Mouse (Mus musculus) large intestine, adult 2 months (tissue): ENCODE results near the gene Rsph14. TPM values are rescaled to one million over a fixed set of nuclear protein-coding genes. Genes with fewer than 3 reads are reported as not detected.

Experiments
- DNase-seq: peaks from one replicate; pipeline ENCODE4 v3.0.0-alpha.2; 2012; ENCODE audit warnings: low read depth, low spot score
- WGBS: fragments of 180-500 bp; shearing (Covaris S2); methylation state at CpG from one replicate; pipeline ENCODE4 v1.1.7; 2018; 5-methylcytosine and 5-hydroxymethylcytosine counted together
- polyA plus RNA-seq: library from polyadenylated mRNA; depleted of rRNA; stranded (reverse); fragments of >200 nt; gene quantifications from 2 replicates; pipeline ENCODE4 v1.2.3, GENCODE M21; 2012

Gene Rsph14
- polyA plus RNA-seq, 1 experiment, result not detected

GRCm38 (mm10) chr10:75006889-75007662, 25.3 kb downstream of the Rsph14 start:
- no peak for DNase-seq
- WGBS, result 75% methylated on average over 8 of the region's 8 CpGs

- DNase-seq, result no peak
- 35% methylated on average over 3 of the region's 3 CpGs for WGBS
These were observed 28.3 kb downstream of the Rsph14 start for GRCm38 (mm10) chr10:75004067-75004466.

GRCm38 (mm10) chr10:75001391-75001790, 31.0 kb downstream of the Rsph14 start:
- no peak for DNase-seq
- 95% methylated on average over 8 of the region's 8 CpGs for WGBS

- no peak for DNase-seq
- WGBS, result 13% methylated on average over 17 of the region's 17 CpGs
These were observed 37.0 kb downstream of the Rsph14 start for GRCm38 (mm10) chr10:74995377-74995776.

GRCm38 (mm10) chr10:74994863-74995262, 37.5 kb downstream of the Rsph14 start:
- WGBS, result 12% methylated on average over 5 of the region's 5 CpGs
- DNase-seq, result no peak

- no peak for DNase-seq
- WGBS, result 50% methylated on average over 26 of the region's 26 CpGs
These were observed 41.6 kb downstream of the Rsph14 start for GRCm38 (mm10) chr10:74990584-74991322.

GRCm38 (mm10) chr10:74989814-74990213, 42.6 kb downstream of the Rsph14 start:
- WGBS, result 78% methylated on average over 4 of the region's 4 CpGs
- no peak for DNase-seq

GRCm38 (mm10) chr10:74987698-74988470, 44.5 kb downstream of the Rsph14 start:
- WGBS, result 28% methylated on average over 14 of the region's 14 CpGs
- DNase-seq, result no peak

GRCm38 (mm10) chr10:74983176-74983575, 49.2 kb downstream of the Rsph14 start:
- 71% methylated on average over 8 of the region's 8 CpGs for WGBS
- no peak for DNase-seq

GRCm38 (mm10) chr10:74981159-74981558, 51.2 kb downstream of the Rsph14 start:
- WGBS, result 80% methylated on average over 12 of the region's 12 CpGs
- no peak for DNase-seq

GRCm38 (mm10) chr10:74978056-74978455, 54.3 kb downstream of the Rsph14 start:
- WGBS, result 72% methylated on average over 4 of the region's 4 CpGs
- DNase-seq, result no peak

GRCm38 (mm10) chr10:74976429-74976828, 56.0 kb downstream of the Rsph14 start:
- no peak for DNase-seq
- WGBS, result 75% methylated on average over 7 of the region's 7 CpGs

- WGBS, result 73% methylated on average over 7 of the region's 7 CpGs
- no peak for DNase-seq
These were observed 56.8 kb downstream of the Rsph14 start for GRCm38 (mm10) chr10:74975626-74976025.

- 75% methylated on average over 6 of the region's 6 CpGs for WGBS
- DNase-seq, result no peak
These were observed 59.4 kb downstream of the Rsph14 start for GRCm38 (mm10) chr10:74973026-74973425.

GRCm38 (mm10) chr10:74969266-74969665, 63.1 kb downstream of the Rsph14 start:
- no peak for DNase-seq
- WGBS, result 78% methylated on average over 2 of the region's 2 CpGs

GRCm38 (mm10) chr10:74967651-74968267, 64.6 kb downstream of the Rsph14 start:
- no peak for DNase-seq
- WGBS, result 12% methylated on average over 25 of the region's 25 CpGs

- DNase-seq, result peak; percentile 52
- under 1% methylated on average over 82 of the region's 83 CpGs for WGBS
These were observed 65.4 kb downstream of the Rsph14 start, which contains the start of gene Gnaz for GRCm38 (mm10) chr10:74966850-74967451. Gene Gnaz, plus strand, starts transcription at chr10:74967177.

GRCm38 (mm10) chr10:74964380-74964779, 68.0 kb downstream of the Rsph14 start:
- 67% methylated on average over 1 of the region's 1 CpGs for WGBS

GRCm38 (mm10) chr10:74952830-74953443, 79.4 kb downstream of the Rsph14 start:
- DNase-seq, result no peak
- WGBS, result 11% methylated on average over 9 of the region's 9 CpGs

More at GRCm38 (mm10) chr10:74964380-74964779, 68.0 kb downstream of the Rsph14 start:
- no peak for DNase-seq
